Mouse (Mus musculus) heart, embryonic 15.5 days (tissue): Measurements from ENCODE around the gene Srcap. TPM values are rescaled to one million over a fixed set of nuclear protein-coding genes. Genes with fewer than 3 reads are reported as not detected.
A peak's percentile ranks its signal among the peaks of the same experiment; 100 is the strongest.

Source experiments
- ATAC-seq: fragments of 200-750 bp; cut with Nextera tagmentation; replicated peaks from 2 replicates; pipeline ENCODE4 v1.8.0; 2017; ENCODE audit warnings: low read depth, moderate TSS enrichment; ENCODE audit not compliant: insufficient number of reproducible peaks, insufficient read depth, low FRiP score
- H3K27ac ChIP-seq: fragments of 300-500 bp; sonication (generic); 2 replicates; pipeline ENCODE4 v1.5.1; 2015; ENCODE audit warnings: mild to moderate bottlenecking, inconsistent platforms
- H3K27me3 ChIP-seq: fragments of 300-500 bp; sonication (generic); 2 replicates; pipeline ENCODE4 v1.6.1; 2015; ENCODE audit warnings: inconsistent platforms
- H3K36me3 ChIP-seq: fragments of 300-500 bp; sonication (generic); 2 replicates; pipeline ENCODE4 v1.6.1; 2015; ENCODE audit warnings: mild to moderate bottlenecking, inconsistent platforms
- H3K4me1 ChIP-seq: fragments of 300-500 bp; sonication (generic); replicated peaks from 2 replicates; pipeline ENCODE4 v1.6.1; 2015; ENCODE audit warnings: inconsistent platforms
- H3K4me2 ChIP-seq: fragments of 300-500 bp; sonication (generic); 2 replicates; pipeline ENCODE4 v1.6.1; 2015; ENCODE audit warnings: inconsistent platforms, mild to moderate bottlenecking, moderate library complexity
- H3K4me3 ChIP-seq: fragments of 300-500 bp; sonication (generic); 2 replicates; pipeline ENCODE4 v1.5.1; 2015; ENCODE audit warnings: mild to moderate bottlenecking, inconsistent platforms
- H3K9ac ChIP-seq: fragments of 300-500 bp; sonication (generic); 2 replicates; pipeline ENCODE4 v1.6.1; 2015; ENCODE audit warnings: mild to moderate bottlenecking, inconsistent platforms
- H3K9me3 ChIP-seq: fragments of 300-500 bp; sonication (generic); replicated peaks from 2 replicates; pipeline ENCODE4 v1.6.1; 2016; ENCODE audit warnings: inconsistent platforms
- WGBS: fragments of 180-500 bp; shearing (Covaris S2); methylation state at CpG from one replicate; pipeline ENCODE4 v1.1.7; 2015; ENCODE audit warnings: mixed read lengths; 5-methylcytosine and 5-hydroxymethylcytosine counted together
- polyA plus RNA-seq: library from polyadenylated mRNA; unstranded; fragments of >200 nt; fragmentation: Nextera tagmentation; extraction: Ambion mirVana; gene quantifications from 2 replicates; pipeline ENCODE4 v1.2.1, GENCODE M21; 2015

Gene Srcap
- polyA plus RNA-seq, 1 experiment from 2014 or later: 25.7 TPM

- no peaks in the 10 kb centered on the region for H3K27me3 ChIP-seq
- no peaks in the 10 kb centered on the region for H3K9me3 ChIP-seq
- peak overlapping the region; percentile 96 for H3K4me2 ChIP-seq
- H3K4me3 ChIP-seq: peak overlapping the region; percentile 81
- peaks cover 51% of the 10 kb centered on the region for H3K36me3 ChIP-seq
- no peak for ATAC-seq
- peak overlapping the region; percentile 86; the same call in 1 of the 2 replicates for H3K27ac ChIP-seq
- H3K4me1 ChIP-seq: peaks cover 27% of the 10 kb centered on the region
- 65% methylated on average over 5 of the region's 5 CpGs for WGBS
- peak overlapping the region; percentile 68 for H3K9ac ChIP-seq
These were observed 75.4 kb downstream of the Srcap start for GRCm38 (mm10) chr7:127587196-127587595.

- peak within 1 kb of the TSS; percentile 86 for H3K27ac ChIP-seq
- peak within 1 kb of the TSS; percentile 81 for H3K4me3 ChIP-seq
- ATAC-seq: peak; percentile 95
- H3K36me3 ChIP-seq: peaks cover 51% of the 10 kb centered on the region
- peaks cover 27% of the 10 kb centered on the region for H3K4me1 ChIP-seq
- no peaks in the 10 kb centered on the region for H3K9me3 ChIP-seq
- no peaks in the 10 kb centered on the region for H3K27me3 ChIP-seq
- H3K9ac ChIP-seq: peak within 1 kb of the TSS; percentile 86
- peak within 1 kb of the TSS; percentile 96 for H3K4me2 ChIP-seq
- under 1% methylated on average over 50 of the region's 50 CpGs for WGBS
These were observed 76.5 kb downstream of the Srcap start, which contains the start of the genes Ccdc189 and Rnf40 for GRCm38 (mm10) chr7:127588011-127588871. Gene Ccdc189, minus strand, starts transcription at chr7:127588595. Gene Rnf40, plus strand, starts transcription at chr7:127588767.

- Histone ChIP-seq H3K9ac (peak overlapping the region; percentile 86), H3K4me2 (peak overlapping the region; percentile 96), H3K27ac (peak overlapping the region; percentile 68), H3K36me3 (peaks cover 51% of the 10 kb centered on the region), H3K4me3 (peak overlapping the region; percentile 81), H3K9me3 (no peaks in the 10 kb centered on the region), H3K4me1 (peaks cover 27% of the 10 kb centered on the region), H3K27me3 (no peaks in the 10 kb centered on the region)
- no peak; the same call in 1 of the 2 replicates for ATAC-seq
- WGBS: 5% methylated on average over 29 of the region's 29 CpGs
These were observed 77.1 kb downstream of the Srcap start for GRCm38 (mm10) chr7:127588901-127589300.

GRCm38 (mm10) chr7:127589637-127590036 is 77.9 kb downstream of the Srcap start:
- peaks cover 51% of the 10 kb centered on the region for H3K36me3 ChIP-seq
- no peaks in the 10 kb centered on the region for H3K27me3 ChIP-seq
- H3K9me3 ChIP-seq: no peaks in the 10 kb centered on the region
- ATAC-seq: no peak
- 0 out of 2 replicates have a peak overlapping the region, but pooled peaks have one; percentile 1 for H3K9ac ChIP-seq
- H3K4me2 ChIP-seq: peak overlapping the region; percentile 96
- WGBS: 89% methylated on average over 9 of the region's 9 CpGs
- peaks cover 27% of the 10 kb centered on the region for H3K4me1 ChIP-seq
- H3K27ac ChIP-seq: no peak overlapping the region
- peak overlapping the region; percentile 81 for H3K4me3 ChIP-seq

DNA sequence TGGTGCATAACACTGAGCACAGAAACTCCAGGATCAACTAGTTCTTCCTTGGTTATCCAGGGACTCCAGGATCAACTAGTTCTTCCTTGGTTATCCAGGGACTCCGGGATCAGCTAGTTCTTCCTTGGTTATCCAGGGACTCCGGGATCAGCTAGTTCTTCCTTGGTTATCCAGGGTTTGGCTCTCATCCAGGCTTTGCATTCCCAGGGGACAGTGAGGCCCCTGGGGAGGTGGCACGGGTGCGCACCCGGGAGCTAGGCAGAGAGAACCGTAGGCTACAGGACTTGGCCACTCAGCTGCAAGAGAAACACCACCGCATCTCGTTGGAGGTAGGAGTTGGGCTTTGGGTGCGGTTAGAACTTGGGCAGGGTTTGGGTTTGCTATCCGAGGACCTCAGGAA is 79.3 kb downstream of the Srcap start:
- no peak overlapping the region for H3K4me2 ChIP-seq
- 69% methylated on average over 10 of the region's 10 CpGs for WGBS
- H3K4me1 ChIP-seq: peaks cover 27% of the 10 kb centered on the region
- no peaks in the 10 kb centered on the region for H3K27me3 ChIP-seq
- peaks cover 65% of the 10 kb centered on the region for H3K36me3 ChIP-seq
- no peak overlapping the region for H3K9ac ChIP-seq
- ATAC-seq: no peak
- no peak overlapping the region for H3K4me3 ChIP-seq
- no peaks in the 10 kb centered on the region for H3K9me3 ChIP-seq
- H3K27ac ChIP-seq: no peak overlapping the region

GRCm38 (mm10) chr7:127592575-127592974 is 80.8 kb downstream of the Srcap start:
- Histone ChIP-seq H3K4me2 (no peak overlapping the region), H3K4me1 (peaks cover 20% of the 10 kb centered on the region), H3K4me3 (no peak overlapping the region), H3K9me3 (no peaks in the 10 kb centered on the region), H3K9ac (no peak overlapping the region), H3K27me3 (no peaks in the 10 kb centered on the region), H3K27ac (no peak overlapping the region), H3K36me3 (peaks cover 80% of the 10 kb centered on the region)
- no peak for ATAC-seq
- 88% methylated on average over 14 of the region's 14 CpGs for WGBS

DNA sequence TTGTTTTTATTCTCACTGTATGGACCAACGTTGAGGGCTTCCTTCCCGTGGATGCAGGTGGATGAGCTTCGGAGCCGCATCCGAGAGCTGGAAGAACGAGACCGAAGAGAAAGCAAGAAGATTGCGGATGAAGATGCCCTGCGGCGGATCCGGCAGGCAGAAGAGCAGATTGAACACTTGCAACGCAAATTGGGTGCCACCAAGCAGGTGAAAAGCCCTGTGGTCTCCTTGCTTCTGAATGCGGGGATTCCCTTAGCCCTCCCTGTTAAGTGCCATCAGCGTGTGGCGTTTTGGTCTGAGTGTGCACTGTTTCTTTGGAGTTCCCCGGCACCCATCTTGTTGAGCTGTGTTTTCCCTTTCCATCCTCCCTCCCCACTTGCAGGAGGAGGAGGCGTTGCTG is 85.0 kb downstream of the Srcap start:
- no peaks in the 10 kb centered on the region for H3K4me1 ChIP-seq
- H3K27ac ChIP-seq: no peak overlapping the region
- peaks cover 94% of the 10 kb centered on the region for H3K36me3 ChIP-seq
- WGBS: 93% methylated on average over 17 of the region's 17 CpGs
- H3K9ac ChIP-seq: no peak overlapping the region
- ATAC-seq: no peak
- H3K4me3 ChIP-seq: no peak overlapping the region
- no peaks in the 10 kb centered on the region for H3K9me3 ChIP-seq
- no peaks in the 10 kb centered on the region for H3K27me3 ChIP-seq
- no peak overlapping the region for H3K4me2 ChIP-seq

- no peaks in the 10 kb centered on the region for H3K4me1 ChIP-seq
- H3K9ac ChIP-seq: no peak overlapping the region
- H3K27me3 ChIP-seq: no peaks in the 10 kb centered on the region
- H3K27ac ChIP-seq: no peak overlapping the region
- H3K9me3 ChIP-seq: no peaks in the 10 kb centered on the region
- ATAC-seq: no peak
- H3K4me2 ChIP-seq: no peak overlapping the region
- peaks cover 82% of the 10 kb centered on the region for H3K36me3 ChIP-seq
- H3K4me3 ChIP-seq: no peak overlapping the region
- WGBS: 91% methylated on average over 7 of the region's 7 CpGs
These were observed 88.8 kb downstream of the Srcap start for GRCm38 (mm10) chr7:127600612-127601011.

GRCm38 (mm10) chr7:127601735-127602134 is 90.0 kb downstream of the Srcap start:
- Histone ChIP-seq H3K36me3 (peaks cover 71% of the 10 kb centered on the region), H3K9me3 (no peaks in the 10 kb centered on the region), H3K27ac (no peak overlapping the region), H3K4me3 (no peak overlapping the region), H3K9ac (no peak overlapping the region), H3K4me2 (no peak overlapping the region), H3K4me1 (no peaks in the 10 kb centered on the region), H3K27me3 (no peaks in the 10 kb centered on the region)
- WGBS: 85% methylated on average over 4 of the region's 4 CpGs
- no peak for ATAC-seq

GRCm38 (mm10) chr7:127602903-127603302 is 91.1 kb downstream of the Srcap start:
- H3K27ac ChIP-seq: no peak overlapping the region
- H3K4me2 ChIP-seq: no peak overlapping the region
- H3K4me1 ChIP-seq: no peaks in the 10 kb centered on the region
- no peak overlapping the region for H3K9ac ChIP-seq
- 93% methylated on average over 2 of the region's 2 CpGs for WGBS
- ATAC-seq: no peak
- no peak overlapping the region for H3K4me3 ChIP-seq
- H3K27me3 ChIP-seq: no peaks in the 10 kb centered on the region
- H3K36me3 ChIP-seq: peaks cover 69% of the 10 kb centered on the region
- H3K9me3 ChIP-seq: no peaks in the 10 kb centered on the region

DNA sequence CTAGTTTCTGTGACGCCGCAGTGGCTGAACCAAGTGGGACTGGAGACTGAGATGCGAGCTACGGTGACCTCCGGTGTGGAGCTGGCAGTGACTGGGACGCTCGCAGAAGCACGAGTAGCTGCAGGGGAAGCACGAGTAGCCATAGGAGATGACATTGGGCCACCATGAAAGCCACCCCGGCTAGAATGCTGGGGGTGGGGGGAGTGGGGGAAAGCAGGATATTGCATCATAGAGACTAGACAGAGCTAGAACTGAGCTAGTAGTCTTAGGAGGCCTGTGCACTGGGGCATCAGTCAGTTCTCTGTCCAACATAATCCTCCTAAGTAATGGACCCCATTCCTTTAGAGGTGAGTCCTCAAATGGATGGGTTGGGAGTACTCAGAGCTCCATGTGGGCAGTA is 92.5 kb downstream of the Srcap start:
- WGBS: 80% methylated on average over 10 of the region's 10 CpGs
- ATAC-seq: no peak
- H3K4me2 ChIP-seq: no peak overlapping the region
- H3K36me3 ChIP-seq: peaks cover 74% of the 10 kb centered on the region
- no peaks in the 10 kb centered on the region for H3K4me1 ChIP-seq
- no peaks in the 10 kb centered on the region for H3K9me3 ChIP-seq
- H3K9ac ChIP-seq: no peak overlapping the region
- H3K27me3 ChIP-seq: no peaks in the 10 kb centered on the region
- no peak overlapping the region for H3K27ac ChIP-seq
- H3K4me3 ChIP-seq: no peak overlapping the region

- H3K27me3 ChIP-seq: no peaks in the 10 kb centered on the region
- H3K4me3 ChIP-seq: no peak overlapping the region
- H3K9ac ChIP-seq: no peak overlapping the region
- no peaks in the 10 kb centered on the region for H3K9me3 ChIP-seq
- no peaks in the 10 kb centered on the region for H3K4me1 ChIP-seq
- H3K4me2 ChIP-seq: no peak overlapping the region
- ATAC-seq: no peak
- no peak overlapping the region for H3K27ac ChIP-seq
- H3K36me3 ChIP-seq: peaks cover 76% of the 10 kb centered on the region
- WGBS: 80% methylated on average over 6 of the region's 6 CpGs
These were observed 95.4 kb downstream of the Srcap start for GRCm38 (mm10) chr7:127607150-127607549.
